Comparison of ENCODE assay signal across 9 mouse cellular contexts in the genomic region with DNA sequence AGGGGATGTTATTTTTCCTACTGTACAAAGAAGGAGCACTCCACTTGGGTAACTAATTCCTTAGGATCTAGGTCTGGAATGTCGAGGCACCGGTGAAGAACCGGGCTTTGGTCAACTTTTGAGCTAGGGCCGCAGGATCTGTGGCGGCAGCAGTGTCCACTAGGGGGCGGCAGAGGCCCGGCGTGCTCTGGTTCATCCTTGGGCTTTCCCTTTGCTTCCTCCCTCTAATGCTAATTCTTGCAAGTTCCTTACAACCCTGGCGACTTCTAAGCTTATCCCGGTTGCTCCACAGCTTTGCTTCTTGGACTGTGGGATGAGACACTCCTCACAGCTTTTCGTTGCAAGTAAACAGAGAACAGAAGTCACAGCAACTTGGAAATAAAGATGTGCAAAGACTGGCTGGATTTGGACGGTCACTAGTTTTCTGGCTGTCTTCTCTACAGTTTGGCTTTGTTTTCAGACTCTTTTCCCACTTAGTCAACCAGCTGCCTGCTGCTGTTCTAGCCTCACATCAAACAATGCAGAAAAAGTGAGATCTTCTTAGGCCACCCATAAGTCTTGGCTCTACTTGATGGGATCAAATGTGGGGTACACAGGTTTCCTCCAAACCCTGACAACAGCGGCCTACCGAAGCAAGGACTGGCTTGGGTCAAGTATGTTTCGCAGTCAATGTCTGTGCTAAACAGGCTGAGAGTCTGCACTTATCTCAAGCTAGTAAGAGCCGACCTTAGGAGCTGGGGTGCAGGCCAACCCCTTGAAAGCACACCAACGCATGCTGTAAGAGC. TPM values are rescaled to one million over a fixed set of nuclear protein-coding genes. Genes with fewer than 3 reads are reported as not detected.
DNase-seq lines count a peak whose midpoint lies in the region; ATAC-seq and TF ChIP-seq lines count a peak whose summit lies in the region.
"Had no signal": no experiment of that assay in that cellular context is flagged by ENCODE, and none has a peak within 500 bp of the region (broad histone marks: within the 10 kb centered on the region; RNA-seq: fewer than 3 reads in every experiment).

No protein-coding gene starts in this region.

- H3K79me3 ChIP-seq in C2C12 (ENCODE audit: low read depth): no peaks in the 10 kb centered on the region

- peak; percentile 82 for DNase-seq in heart, embryonic 10.5 days (ENCODE audit: low spot score)
- DNase-seq in liver, adult 2 months (ENCODE audit: extremely low read depth, low read depth, low spot score): peak; percentile 15
- peak; percentile 80 for DNase-seq in neural tube, embryonic 11.5 days (ENCODE audit: low spot score)
- DNase-seq in stomach, postnatal 0 days (ENCODE audit: low spot score): peak; percentile 78

- H3K9ac ChIP-seq in kidney, embryonic 16.5 days (replicated peaks; ENCODE audit: low read length): no peak overlapping the region
- no peak overlapping the region for H3K9ac ChIP-seq in liver, adult 2 months (ENCODE audit: low read depth, low read length)
- no peak overlapping the region for H3K9ac ChIP-seq in neural tube, embryonic 11.5 days (ENCODE audit: low read length)
- no peak overlapping the region for H3K9ac ChIP-seq in stomach, postnatal 0 days (ENCODE audit: low read length)
- H3K9ac ChIP-seq: embryonic facial prominence, embryonic 13.5 days had no signal

- no peak for TF ChIP-seq EP300 in stomach, postnatal 0 days (optimal IDR thresholded peaks at IDR 0.05)

- no peaks in the 10 kb centered on the region for H3K36me3 ChIP-seq in C2C12 (ENCODE audit: control insufficient read depth, insufficient read depth)
- H3K36me3 ChIP-seq in heart, embryonic 10.5 days: no peaks in the 10 kb centered on the region
- H3K36me3 ChIP-seq in kidney, embryonic 16.5 days (ENCODE audit: insufficient read depth, low read length): no peaks in the 10 kb centered on the region
- H3K36me3 ChIP-seq in liver, adult 2 months (ENCODE audit: control insufficient read depth, insufficient read depth, low read length): no peaks in the 10 kb centered on the region
- H3K36me3 ChIP-seq in neural tube, embryonic 11.5 days (ENCODE audit: control insufficient read depth, insufficient read depth, low read length): no peaks in the 10 kb centered on the region
- no peaks in the 10 kb centered on the region for H3K36me3 ChIP-seq in stomach, postnatal 0 days (ENCODE audit: control insufficient read depth, insufficient read depth, low read length)
- H3K36me3 ChIP-seq: embryonic facial prominence, embryonic 13.5 days had no signal

- H3K9me3 ChIP-seq in heart, embryonic 10.5 days: no peaks in the 10 kb centered on the region
- H3K9me3 ChIP-seq in kidney, embryonic 16.5 days (ENCODE audit: low read length): no peaks in the 10 kb centered on the region
- H3K9me3 ChIP-seq in neural tube, embryonic 11.5 days (ENCODE audit: control insufficient read depth, low read length): no peaks in the 10 kb centered on the region
- H3K9me3 ChIP-seq in stomach, postnatal 0 days (ENCODE audit: control insufficient read depth, low read length): no peaks in the 10 kb centered on the region
- H3K9me3 ChIP-seq: embryonic facial prominence, embryonic 13.5 days had no signal

- H3K4me1 ChIP-seq in bone marrow macrophage, adult 2 months (ENCODE audit: control insufficient read depth, insufficient read depth, low read length): peaks cover 13% of the 10 kb centered on the region
- no peaks in the 10 kb centered on the region for H3K4me1 ChIP-seq in embryonic fibroblast, embryonic 13.5 days (ENCODE audit: control insufficient read depth, insufficient read depth, low read length)
- peaks cover 29% of the 10 kb centered on the region for H3K4me1 ChIP-seq in heart, embryonic 10.5 days
- no peaks in the 10 kb centered on the region for H3K4me1 ChIP-seq in kidney, embryonic 16.5 days (ENCODE audit: insufficient read depth, low read length)
- H3K4me1 ChIP-seq in liver, adult 2 months (ENCODE audit: control insufficient read depth, insufficient read depth, low read length): no peaks in the 10 kb centered on the region
- no peaks in the 10 kb centered on the region for H3K4me1 ChIP-seq in neural tube, embryonic 11.5 days (ENCODE audit: control insufficient read depth, insufficient read depth, low read length)
- no peaks in the 10 kb centered on the region for H3K4me1 ChIP-seq in stomach, postnatal 0 days (replicated peaks; ENCODE audit: control insufficient read depth, insufficient read depth)

- H3K4me2 ChIP-seq in kidney, embryonic 16.5 days (replicated peaks; ENCODE audit: low read depth, low read length): no peak overlapping the region
- H3K4me2 ChIP-seq in neural tube, embryonic 11.5 days (ENCODE audit: low read depth): no peak overlapping the region
- no peak overlapping the region for H3K4me2 ChIP-seq in stomach, postnatal 0 days (replicated peaks; ENCODE audit: low read depth)
- H3K4me2 ChIP-seq: embryonic facial prominence, embryonic 13.5 days had no signal

- peak; percentile 75; the same call in 1 of the 2 replicates for ATAC-seq in kidney, embryonic 16.5 days (ENCODE audit: low FRiP score, low TSS enrichment)
- peak; percentile 55; the same call in 1 of the 2 replicates for ATAC-seq in neural tube, embryonic 11.5 days (ENCODE audit: insufficient read depth, low FRiP score, low TSS enrichment)
- ATAC-seq in stomach, postnatal 0 days (ENCODE audit: low FRiP score, low TSS enrichment): peak; percentile 56; the same call in 1 of the 2 replicates

- TF ChIP-seq CTCF in C2C12 (IDR thresholded peaks at IDR 0.05; ENCODE audit: control insufficient read depth, insufficient read depth, insufficient read length): peak; percentile 84
- TF ChIP-seq CTCF in bone marrow macrophage, adult 2 months (IDR thresholded peaks at IDR 0.05; ENCODE audit: low read depth, low read length): peak; percentile 91
- TF ChIP-seq CTCF in embryonic fibroblast, embryonic 13.5 days (IDR thresholded peaks at IDR 0.05; ENCODE audit: borderline replicate concordance, insufficient read depth, low read length): peak; percentile 75
- peak; percentile 95 for TF ChIP-seq CTCF in liver, adult 2 months (IDR thresholded peaks at IDR 0.05; ENCODE audit: low read depth, low read length)
- peak; percentile 97 for TF ChIP-seq CTCF in stomach, postnatal 0 days (IDR thresholded peaks at IDR 0.05; ENCODE audit: low read depth)

- H3K27ac ChIP-seq in bone marrow macrophage, adult 2 months (ENCODE audit: insufficient read depth, low read depth, low read length): no peak overlapping the region
- no peak overlapping the region for H3K27ac ChIP-seq in embryonic fibroblast, embryonic 13.5 days (ENCODE audit: insufficient read depth, low read length)
- peak overlapping the region; percentile 17; the same call in 1 of the 2 replicates for H3K27ac ChIP-seq in heart, embryonic 10.5 days
- H3K27ac ChIP-seq in kidney, embryonic 16.5 days (ENCODE audit: low read length): no peak overlapping the region
- no peak overlapping the region for H3K27ac ChIP-seq in liver, adult 2 months (replicated peaks; ENCODE audit: insufficient read depth, low read depth, low read length)
- H3K27ac ChIP-seq in neural tube, embryonic 11.5 days (ENCODE audit: low read depth, low read length): no peak overlapping the region
- H3K27ac ChIP-seq in stomach, postnatal 0 days (replicated peaks): no peak overlapping the region
- H3K27ac ChIP-seq: embryonic facial prominence, embryonic 13.5 days had no signal

- no peak for TF ChIP-seq POLR2A in bone marrow macrophage, adult 2 months (IDR thresholded peaks at IDR 0.05; ENCODE audit: borderline replicate concordance, low read depth, low read length)
- TF ChIP-seq POLR2A in embryonic fibroblast, embryonic 13.5 days (IDR thresholded peaks at IDR 0.05; ENCODE audit: low read depth, low read length): no peak
- no peak for TF ChIP-seq POLR2A in liver, adult 2 months (IDR thresholded peaks at IDR 0.05; ENCODE audit: extremely low read depth, insufficient read depth, low read length)

- peaks cover 22% of the 10 kb centered on the region for H3K27me3 ChIP-seq in C2C12 (ENCODE audit: control insufficient read depth, insufficient read depth, insufficient read length)
- 0 out of 2 replicates have a peak, but pooled peaks cover 6% of the 10 kb centered on the region for H3K27me3 ChIP-seq in heart, embryonic 10.5 days (ENCODE audit: insufficient read depth, poor library complexity, severe bottlenecking)
- H3K27me3 ChIP-seq in kidney, embryonic 16.5 days (ENCODE audit: insufficient read depth, low read length): no peaks in the 10 kb centered on the region
- H3K27me3 ChIP-seq in liver, adult 2 months (ENCODE audit: control insufficient read depth, insufficient read depth, low read length): no peaks in the 10 kb centered on the region
- H3K27me3 ChIP-seq in neural tube, embryonic 11.5 days (ENCODE audit: control insufficient read depth, insufficient read depth, low read length): no peaks in the 10 kb centered on the region
- no peaks in the 10 kb centered on the region for H3K27me3 ChIP-seq in stomach, postnatal 0 days (ENCODE audit: control insufficient read depth, insufficient read depth, low read length)
- H3K27me3 ChIP-seq: embryonic facial prominence, embryonic 13.5 days had no signal

- 32% methylated on average over 17 of the region's 17 CpGs for WGBS in heart, embryonic 10.5 days
- 33% methylated on average over 17 of the region's 17 CpGs for WGBS in kidney, embryonic 16.5 days
- WGBS in liver, adult 2 months: 35% methylated on average over 17 of the region's 17 CpGs
- WGBS in neural tube, embryonic 11.5 days: 37% methylated on average over 17 of the region's 17 CpGs
- 30% methylated on average over 17 of the region's 17 CpGs for WGBS in stomach, postnatal 0 days

- H3K4me3 ChIP-seq in C2C12 (ENCODE audit: insufficient read depth, poor library complexity, severe bottlenecking): no peak overlapping the region
- no peak overlapping the region for H3K4me3 ChIP-seq in bone marrow macrophage, adult 2 months (ENCODE audit: insufficient read depth, low read length)
- no peak overlapping the region for H3K4me3 ChIP-seq in embryonic fibroblast, embryonic 13.5 days (ENCODE audit: insufficient read depth, low read length)
- H3K4me3 ChIP-seq in heart, embryonic 10.5 days: no peak overlapping the region
- no peak overlapping the region for H3K4me3 ChIP-seq in kidney, embryonic 16.5 days (ENCODE audit: low read length)
- H3K4me3 ChIP-seq in liver, adult 2 months (ENCODE audit: insufficient read depth, low read depth, low read length): no peak overlapping the region
- H3K4me3 ChIP-seq in neural tube, embryonic 11.5 days (ENCODE audit: low read depth, low read length): no peak overlapping the region
- no peak overlapping the region for H3K4me3 ChIP-seq in stomach, postnatal 0 days (ENCODE audit: low read depth, low read length)
- H3K4me3 ChIP-seq: embryonic facial prominence, embryonic 13.5 days had no signal

- no peak overlapping the region for H3ac ChIP-seq in C2C12 (ENCODE audit: control insufficient read depth, insufficient read length, low read depth)

- H3K79me2 ChIP-seq in C2C12 (ENCODE audit: control insufficient read depth, insufficient read depth): no peaks in the 10 kb centered on the region
- no peaks in the 10 kb centered on the region for H3K79me2 ChIP-seq in liver, adult 2 months (ENCODE audit: control insufficient read depth, insufficient read depth, low read length)

RNA-seq across cellular contexts. Expression of a gene that starts 51.2 kb away (rescaled TPM):
- polyA plus RNA-seq in C2C12 (2012; fragmentation: generic; extraction: Trizol): 0.06 TPM
- polyA plus RNA-seq in bone marrow macrophage, adult 2 months (2012; ENCODE audit: insufficient read depth, insufficient read length, missing spikeins): 0.09 TPM in 1 of 2 replicates, not detected in the other
- not detected in 2 replicates for polyA plus RNA-seq in embryonic fibroblast, embryonic 13.5 days (2011; ENCODE audit: insufficient read length, low read depth, missing spikeins)
- polyA plus RNA-seq in heart, embryonic 10.5 days (2016; fragmentation: Nextera tagmentation; extraction: Ambion mirVana): 0.04 and 0.14 TPM in 2 replicates
- polyA plus RNA-seq in kidney, embryonic 16.5 days (2015; fragmentation: Nextera tagmentation; extraction: Ambion mirVana): 11.8 and 12.4 TPM in 2 replicates
- total RNA-seq in liver, adult 2 months (2014; rRNA removed): 0.09 and 0.13 TPM in 2 replicates
- polyA plus RNA-seq in liver, adult 2 months (2012; rRNA removed): under 0.01 TPM in 1 of 2 replicates, not detected in the other
- 0.04 and 0.12 TPM in 2 replicates for polyA plus RNA-seq in neural tube, embryonic 11.5 days (2014; fragmentation: Nextera tagmentation; extraction: Ambion mirVana)
- polyA plus RNA-seq in stomach, postnatal 0 days (2015; fragmentation: Nextera tagmentation; extraction: Ambion mirVana): 0.05 and 0.08 TPM in 2 replicates

Comparison
In these comparisons a context has a peak if more than half of its experiments do, and no peak if none do; other contexts are left out.
1. DNase-seq: peak in every context shown above with its lines; median percentile 82 in heart, embryonic 10.5 days; 80 in neural tube, embryonic 11.5 days; 78 in stomach, postnatal 0 days; 15 in liver, adult 2 months.
2. RNA of a gene that starts 51.2 kb away (polyA plus RNA-seq): 11.8 to 12.4 TPM in kidney, embryonic 16.5 days; 0.06 TPM in C2C12 (single experiment), 0.05 to 0.08 TPM in stomach, postnatal 0 days, 0.04 to 0.12 TPM in neural tube, embryonic 11.5 days, 0.04 to 0.14 TPM in heart, embryonic 10.5 days, 0.09 TPM in bone marrow macrophage, adult 2 months, not detected in embryonic fibroblast, embryonic 13.5 days and under 0.01 TPM in liver, adult 2 months; every median in the first group is over 10 times any median in the second.
3. Peak in every context shown above with its lines, with median percentiles within 50 percentile points of each other: CTCF ChIP-seq and ATAC-seq.